Mouse (Mus musculus) heart, embryonic 13.5 days (tissue): ENCODE measurements at regions not wholly inside any gene's neighbourhood (a gene's known extent, or its start where the extent isn't known, plus 50 kb on each side); places are given as distances from the start of the nearest gene placed in this dataset.

Experiments used
- ATAC-seq: fragments of 200-750 bp; cut with Nextera tagmentation; 2 replicates; pipeline ENCODE4 v1.8.0; 2017; ENCODE audit warnings: moderate TSS enrichment; ENCODE audit not compliant: insufficient number of reproducible peaks, low FRiP score, low TSS enrichment; ENCODE audit errors: extremely low read depth
- H3K27ac ChIP-seq: fragments of 300-500 bp; sonication (generic); replicated peaks from 2 replicates; pipeline ENCODE4 v1.5.1; 2015; ENCODE audit warnings: moderate library complexity, mild to moderate bottlenecking, inconsistent platforms
- H3K27me3 ChIP-seq: fragments of 300-500 bp; sonication (generic); replicated peaks from 2 replicates; pipeline ENCODE4 v1.6.1; 2015; ENCODE audit warnings: mild to moderate bottlenecking, inconsistent platforms
- H3K36me3 ChIP-seq: fragments of 300-500 bp; sonication (generic); 2 replicates; pipeline ENCODE4 v1.6.1; 2015; ENCODE audit warnings: mild to moderate bottlenecking, inconsistent platforms
- H3K4me1 ChIP-seq: fragments of 300-500 bp; sonication (generic); 2 replicates; pipeline ENCODE4 v1.6.1; 2015; ENCODE audit warnings: inconsistent platforms
- H3K4me2 ChIP-seq: fragments of 300-500 bp; sonication (generic); 2 replicates; pipeline ENCODE4 v1.6.1; 2015; ENCODE audit warnings: inconsistent platforms, mild to moderate bottlenecking, moderate library complexity
- H3K4me3 ChIP-seq: fragments of 300-500 bp; sonication (generic); 2 replicates; pipeline ENCODE4 v1.5.1; 2015; ENCODE audit warnings: moderate library complexity, mild to moderate bottlenecking, inconsistent platforms
- H3K9ac ChIP-seq: fragments of 300-500 bp; sonication (generic); 2 replicates; pipeline ENCODE4 v1.6.1; 2015; ENCODE audit warnings: inconsistent platforms, mild to moderate bottlenecking, moderate library complexity
- H3K9me3 ChIP-seq: fragments of 300-500 bp; sonication (generic); 2 replicates; pipeline ENCODE4 v1.6.1; 2016; ENCODE audit warnings: inconsistent platforms
- WGBS: fragments of 180-500 bp; shearing (Covaris S2); methylation state at CpG from one replicate; pipeline ENCODE4 v1.1.7; 2015; ENCODE audit warnings: mixed read lengths; 5-methylcytosine and 5-hydroxymethylcytosine counted together

- peak overlapping the region; percentile 33 for H3K4me3 ChIP-seq
- 0 out of 2 replicates have a peak overlapping the region, but pooled peaks have one; percentile 45 for H3K9ac ChIP-seq
- no peaks in the 10 kb centered on the region for H3K36me3 ChIP-seq
- peak overlapping the region; percentile 59 for H3K4me2 ChIP-seq
- 42% methylated on average over 9 of the region's 9 CpGs for WGBS
- H3K4me1 ChIP-seq, result peaks cover 18% of the 10 kb centered on the region
- no peaks in the 10 kb centered on the region for H3K27me3 ChIP-seq
- peak overlapping the region; percentile 76 for H3K27ac ChIP-seq
- no peak for ATAC-seq
- no peaks in the 10 kb centered on the region for H3K9me3 ChIP-seq
Measured at GRCm38 (mm10) chr4:56112931-56113700, 580.9 kb upstream of the Klf4 start.

- no peak overlapping the region for H3K9ac ChIP-seq
- 52% methylated on average over 4 of the region's 4 CpGs for WGBS
- H3K4me2 ChIP-seq, result no peak overlapping the region
- H3K27me3 ChIP-seq, result no peaks in the 10 kb centered on the region
- no peaks in the 10 kb centered on the region for H3K9me3 ChIP-seq
- H3K36me3 ChIP-seq, result no peaks in the 10 kb centered on the region
- no peak overlapping the region for H3K4me3 ChIP-seq
- no peak for ATAC-seq
- H3K4me1 ChIP-seq, result no peaks in the 10 kb centered on the region
- no peak overlapping the region for H3K27ac ChIP-seq
Measured at GRCm38 (mm10) chr4:56106962-56107361, 574.7 kb upstream of the Klf4 start.

GRCm38 (mm10) chr4:56102314-56102713, 570.0 kb upstream of the Klf4 start:
- Histone ChIP-seq H3K4me1 (no peaks in the 10 kb centered on the region), H3K9me3 (no peaks in the 10 kb centered on the region), H3K27me3 (no peaks in the 10 kb centered on the region), H3K9ac (no peak overlapping the region), H3K4me2 (no peak overlapping the region), H3K36me3 (no peaks in the 10 kb centered on the region), H3K4me3 (no peak overlapping the region), H3K27ac (no peak overlapping the region)
- WGBS, result 72% methylated on average over 3 of the region's 3 CpGs
- ATAC-seq, result no peak

GRCm38 (mm10) chr4:56090796-56091195, 558.5 kb upstream of the Klf4 start:
- 62% methylated on average over 1 of the region's 1 CpGs for WGBS

GRCm38 (mm10) chr4:56088701-56089100, 556.4 kb upstream of the Klf4 start:
- no peak for ATAC-seq
- peaks cover 6% of the 10 kb centered on the region; the same call in 1 of the 2 replicates for H3K4me1 ChIP-seq
- no peaks in the 10 kb centered on the region for H3K9me3 ChIP-seq
- WGBS, result 55% methylated on average over 4 of the region's 4 CpGs
- no peak overlapping the region for H3K4me3 ChIP-seq
- no peaks in the 10 kb centered on the region for H3K27me3 ChIP-seq
- no peaks in the 10 kb centered on the region for H3K36me3 ChIP-seq
- no peak overlapping the region for H3K4me2 ChIP-seq
- H3K9ac ChIP-seq, result no peak overlapping the region
- H3K27ac ChIP-seq, result no peak overlapping the region

More at GRCm38 (mm10) chr4:56090796-56091195, 558.5 kb upstream of the Klf4 start:
- ATAC-seq, result no peak
- Histone ChIP-seq H3K4me3 (no peak overlapping the region), H3K9ac (no peak overlapping the region), H3K27ac (no peak overlapping the region), H3K4me2 (no peak overlapping the region), H3K4me1 (peaks cover 6% of the 10 kb centered on the region; the same call in 1 of the 2 replicates), H3K9me3 (no peaks in the 10 kb centered on the region), H3K36me3 (no peaks in the 10 kb centered on the region), H3K27me3 (no peaks in the 10 kb centered on the region)

GRCm38 (mm10) chr4:56086306-56086705, 554.0 kb upstream of the Klf4 start:
- Histone ChIP-seq H3K27me3 (no peaks in the 10 kb centered on the region), H3K4me3 (no peak overlapping the region), H3K4me1 (peaks cover 6% of the 10 kb centered on the region; the same call in 1 of the 2 replicates), H3K27ac (no peak overlapping the region), H3K4me2 (no peak overlapping the region), H3K9me3 (no peaks in the 10 kb centered on the region), H3K9ac (no peak overlapping the region), H3K36me3 (no peaks in the 10 kb centered on the region)
- no peak for ATAC-seq

GRCm38 (mm10) chr4:56084205-56084604, 551.9 kb upstream of the Klf4 start:
- H3K36me3 ChIP-seq, result no peaks in the 10 kb centered on the region
- WGBS, result 41% methylated on average over 1 of the region's 1 CpGs
- no peak overlapping the region for H3K9ac ChIP-seq
- H3K4me2 ChIP-seq, result no peak overlapping the region
- no peaks in the 10 kb centered on the region for H3K27me3 ChIP-seq
- H3K4me1 ChIP-seq, result no peaks in the 10 kb centered on the region
- H3K27ac ChIP-seq, result no peak overlapping the region
- no peak overlapping the region for H3K4me3 ChIP-seq
- H3K9me3 ChIP-seq, result no peaks in the 10 kb centered on the region
- no peak for ATAC-seq

- ATAC-seq, result no peak
- Histone ChIP-seq H3K4me2 (no peak overlapping the region), H3K9me3 (no peaks in the 10 kb centered on the region), H3K27ac (no peak overlapping the region), H3K4me3 (no peak overlapping the region), H3K27me3 (no peaks in the 10 kb centered on the region), H3K36me3 (no peaks in the 10 kb centered on the region), H3K4me1 (no peaks in the 10 kb centered on the region), H3K9ac (no peak overlapping the region)
- WGBS, result 73% methylated on average over 5 of the region's 5 CpGs
Measured at GRCm38 (mm10) chr4:56082411-56082810, 550.1 kb upstream of the Klf4 start.

GRCm38 (mm10) chr4:56080960-56081359, 548.7 kb upstream of the Klf4 start:
- H3K4me3 ChIP-seq, result no peak overlapping the region
- 70% methylated on average over 3 of the region's 3 CpGs for WGBS
- H3K27me3 ChIP-seq, result no peaks in the 10 kb centered on the region
- H3K4me1 ChIP-seq, result no peaks in the 10 kb centered on the region
- no peaks in the 10 kb centered on the region for H3K36me3 ChIP-seq
- H3K4me2 ChIP-seq, result no peak overlapping the region
- H3K9me3 ChIP-seq, result no peaks in the 10 kb centered on the region
- H3K9ac ChIP-seq, result no peak overlapping the region
- no peak overlapping the region for H3K27ac ChIP-seq
- no peak for ATAC-seq

- no peak overlapping the region for H3K9ac ChIP-seq
- H3K27ac ChIP-seq, result no peak overlapping the region
- no peaks in the 10 kb centered on the region for H3K36me3 ChIP-seq
- H3K4me1 ChIP-seq, result no peaks in the 10 kb centered on the region
- no peaks in the 10 kb centered on the region for H3K9me3 ChIP-seq
- H3K4me3 ChIP-seq, result no peak overlapping the region
- 53% methylated on average over 6 of the region's 6 CpGs for WGBS
- no peaks in the 10 kb centered on the region for H3K27me3 ChIP-seq
- no peak for ATAC-seq
- no peak overlapping the region for H3K4me2 ChIP-seq
Measured at GRCm38 (mm10) chr4:56070664-56071334, 538.5 kb upstream of the Klf4 start.

- H3K9me3 ChIP-seq, result no peaks in the 10 kb centered on the region
- no peak overlapping the region for H3K27ac ChIP-seq
- WGBS, result 77% methylated on average over 4 of the region's 4 CpGs
- no peaks in the 10 kb centered on the region for H3K27me3 ChIP-seq
- ATAC-seq, result no peak
- H3K4me1 ChIP-seq, result no peaks in the 10 kb centered on the region
- H3K4me3 ChIP-seq, result no peak overlapping the region
- H3K36me3 ChIP-seq, result no peaks in the 10 kb centered on the region
- no peak overlapping the region for H3K9ac ChIP-seq
- H3K4me2 ChIP-seq, result no peak overlapping the region
Measured at GRCm38 (mm10) chr4:56068859-56069258, 536.6 kb upstream of the Klf4 start.

- Histone ChIP-seq H3K9ac (no peak overlapping the region), H3K27me3 (no peaks in the 10 kb centered on the region), H3K27ac (no peak overlapping the region), H3K4me1 (no peaks in the 10 kb centered on the region), H3K36me3 (no peaks in the 10 kb centered on the region), H3K4me3 (no peak overlapping the region), H3K9me3 (no peaks in the 10 kb centered on the region), H3K4me2 (no peak overlapping the region)
- ATAC-seq, result no peak
- WGBS, result 88% methylated on average over 4 of the region's 4 CpGs
Measured at GRCm38 (mm10) chr4:56064657-56065056, 532.4 kb upstream of the Klf4 start.
